Mouse (Mus musculus) urinary bladder, postnatal 10 days (tissue): ENCODE data around the gene Mbd6.
"Not testable (repeated sequence)": the region's sequence is repeated elsewhere in the genome, so short reads cannot be mapped to it uniquely, and the experiment has no call there.

ENCODE experiments used
- DNase-seq: peaks from one replicate; pipeline ENCODE4 v3.0.0; 2022; ENCODE audit warnings: low spot score

Mbd6 gene

GRCm38 (mm10) chr10:127288800-127289572 is at the start of gene Mbd6:
TSS of gene Mbd6 (minus strand) at chr10:127289018.
- DNase-seq = peak; percentile 63

- no peak for DNase-seq
These were observed 48.8 kb upstream of the Mbd6 start for GRCm38 (mm10) chr10:127337536-127338099.

GRCm38 (mm10) chr10:127336952-127337351 is 48.1 kb upstream of the Mbd6 start:
- no peak for DNase-seq

GRCm38 (mm10) chr10:127335271-127335670 is 46.5 kb upstream of the Mbd6 start:
- no peak for DNase-seq

GRCm38 (mm10) chr10:127333152-127333551 is 44.3 kb upstream of the Mbd6 start:
- no peak for DNase-seq

- DNase-seq = no peak
These were observed 43.5 kb upstream of the Mbd6 start for GRCm38 (mm10) chr10:127332211-127332874.

GRCm38 (mm10) chr10:127330212-127330611 is 41.4 kb upstream of the Mbd6 start:
- DNase-seq = no peak

- DNase-seq = no peak
These were observed 38.8 kb upstream of the Mbd6 start for GRCm38 (mm10) chr10:127327461-127328145.

- DNase-seq = no peak
These were observed 38.0 kb upstream of the Mbd6 start for GRCm38 (mm10) chr10:127326828-127327227.

- no peak for DNase-seq
These were observed 37.4 kb upstream of the Mbd6 start for GRCm38 (mm10) chr10:127326017-127326801.

GRCm38 (mm10) chr10:127325454-127326016 is 36.7 kb upstream of the Mbd6 start:
- DNase-seq = no peak

- no peak for DNase-seq
These were observed 35.7 kb upstream of the Mbd6 start for GRCm38 (mm10) chr10:127324495-127324894.

- no peak for DNase-seq
These were observed 34.5 kb upstream of the Mbd6 start for GRCm38 (mm10) chr10:127323131-127323855.

GRCm38 (mm10) chr10:127322669-127323068 is 33.9 kb upstream of the Mbd6 start:
- no peak for DNase-seq

GRCm38 (mm10) chr10:127322178-127322577 is 33.4 kb upstream of the Mbd6 start:
- no peak for DNase-seq

- no peak for DNase-seq
These were observed 32.8 kb upstream of the Mbd6 start, which contains the start of gene Arhgap9 for GRCm38 (mm10) chr10:127321621-127322020. TSS of gene Arhgap9 (plus strand) at chr10:127321964.

- DNase-seq = no peak
These were observed 31.2 kb upstream of the Mbd6 start for GRCm38 (mm10) chr10:127319969-127320368.

GRCm38 (mm10) chr10:127318009-127318408 is 29.2 kb upstream of the Mbd6 start:
- DNase-seq = no peak

GRCm38 (mm10) chr10:127317277-127317676 is 28.5 kb upstream of the Mbd6 start:
- DNase-seq = no peak

- not testable (repeated sequence) for DNase-seq
These were observed 26.1 kb upstream of the Mbd6 start for GRCm38 (mm10) chr10:127314950-127315349.

GRCm38 (mm10) chr10:127313516-127313915 is 24.7 kb upstream of the Mbd6 start:
- DNase-seq = not testable (repeated sequence)
